Mouse (Mus musculus): ENCODE results near the gene Unc13a. TPM values are rescaled to one million over a fixed set of nuclear protein-coding genes. Genes with fewer than 3 reads are reported as not detected.
A peak's percentile ranks its signal among the peaks of the same experiment; 100 is the strongest.

Unc13a gene
- total RNA-seq, 1 experiment = 3.0 TPM

DNA sequence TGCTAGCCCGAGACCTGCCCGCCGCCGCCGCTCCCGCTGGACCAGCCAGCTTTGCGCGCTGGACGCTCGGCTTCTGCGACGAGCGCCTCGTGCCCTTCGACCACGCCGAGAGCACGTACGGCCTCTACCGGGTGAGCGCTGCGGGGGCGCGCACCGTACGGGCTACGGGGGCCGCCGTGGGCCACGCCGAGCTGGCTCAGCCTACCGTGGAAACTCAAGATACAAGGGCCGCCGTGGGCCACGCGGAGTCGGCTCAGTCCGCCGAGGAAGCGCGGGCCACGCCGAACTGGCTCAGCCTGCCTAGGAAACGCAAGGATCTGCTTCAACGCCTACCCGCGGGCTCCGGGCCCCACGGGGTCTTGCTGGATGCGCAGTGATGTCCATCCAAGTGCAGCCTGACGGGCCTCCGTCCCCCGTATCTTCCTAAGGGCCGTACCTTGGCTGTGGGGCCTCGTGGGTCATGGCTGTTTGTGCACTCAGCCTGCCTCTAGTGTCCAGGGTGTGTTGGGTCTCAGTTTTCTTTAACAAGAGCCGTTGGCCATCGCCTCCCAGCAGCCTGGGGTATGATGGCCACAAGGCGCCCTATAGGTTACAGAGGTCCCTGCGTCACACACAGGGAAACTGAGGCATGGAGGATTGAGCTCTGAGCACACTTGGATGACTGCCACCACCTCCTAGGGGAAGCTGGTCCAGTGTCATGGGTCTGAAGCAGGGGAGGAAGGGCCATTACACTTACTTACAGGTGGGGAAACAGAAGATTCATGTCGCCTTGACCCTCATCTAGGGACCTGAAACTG is 79.0 kb downstream of the Unc13a start:
- TF ChIP-seq ZC3H11A (IDR thresholded peaks at IDR 0.05; ENCODE audit: borderline replicate concordance, low read depth, low read length) (no peak), ZNF384 (IDR thresholded peaks at IDR 0.05; ENCODE audit: low read depth, low read length) (no peak), CHD2 (IDR thresholded peaks at IDR 0.05; ENCODE audit: low read depth, low read length) (no peak), MAFK (IDR thresholded peaks at IDR 0.05; ENCODE audit: insufficient read depth, low read depth, low read length) (no peak), HCFC1 (IDR thresholded peaks at IDR 0.05; ENCODE audit: borderline replicate concordance, insufficient read depth, low read length) (no peak)
- H3K36me3 ChIP-seq (ENCODE audit: control insufficient read depth, insufficient read depth, low read length, poor library complexity, severe bottlenecking) = peaks cover 4% of the 10 kb centered on the region; the same call in 1 of the 2 replicates
- peak overlapping the region; percentile 90 for H3K9ac ChIP-seq (ENCODE audit: insufficient read depth, low read depth, low read length, poor library complexity, severe bottlenecking)
- in situ Hi-C loops (cut with MboI; ENCODE audit: low sequenced_read_pairs in 2 of 2, unreplicated experiment in 2 of 2) = no loop called here
- H3K4me3 ChIP-seq (ENCODE audit: insufficient read depth in 1 of 2, low read depth in 1 of 2, low read length in 2 of 2, poor library complexity in 1 of 2, severe bottlenecking in 1 of 2) = peak overlapping the region; percentile 82 to 86
- H3K9me3 ChIP-seq (ENCODE audit: control insufficient read depth, insufficient read depth, low read depth, low read length) = no peaks in the 10 kb centered on the region
- H3K4me1 ChIP-seq (ENCODE audit: control insufficient read depth in 2 of 2, insufficient read depth in 2 of 2, low read length in 2 of 2, poor library complexity in 1 of 2) = peaks cover 0 to 10% of the 10 kb centered on the region in 2 experiments; a peak in 1 of 4 replicates
- H3K27ac ChIP-seq (ENCODE audit: insufficient read depth, low read depth, low read length, poor library complexity, severe bottlenecking) = peak overlapping the region; percentile 68
- DNase-seq (ENCODE audit: low read depth, low spot score) = no peak

DNA sequence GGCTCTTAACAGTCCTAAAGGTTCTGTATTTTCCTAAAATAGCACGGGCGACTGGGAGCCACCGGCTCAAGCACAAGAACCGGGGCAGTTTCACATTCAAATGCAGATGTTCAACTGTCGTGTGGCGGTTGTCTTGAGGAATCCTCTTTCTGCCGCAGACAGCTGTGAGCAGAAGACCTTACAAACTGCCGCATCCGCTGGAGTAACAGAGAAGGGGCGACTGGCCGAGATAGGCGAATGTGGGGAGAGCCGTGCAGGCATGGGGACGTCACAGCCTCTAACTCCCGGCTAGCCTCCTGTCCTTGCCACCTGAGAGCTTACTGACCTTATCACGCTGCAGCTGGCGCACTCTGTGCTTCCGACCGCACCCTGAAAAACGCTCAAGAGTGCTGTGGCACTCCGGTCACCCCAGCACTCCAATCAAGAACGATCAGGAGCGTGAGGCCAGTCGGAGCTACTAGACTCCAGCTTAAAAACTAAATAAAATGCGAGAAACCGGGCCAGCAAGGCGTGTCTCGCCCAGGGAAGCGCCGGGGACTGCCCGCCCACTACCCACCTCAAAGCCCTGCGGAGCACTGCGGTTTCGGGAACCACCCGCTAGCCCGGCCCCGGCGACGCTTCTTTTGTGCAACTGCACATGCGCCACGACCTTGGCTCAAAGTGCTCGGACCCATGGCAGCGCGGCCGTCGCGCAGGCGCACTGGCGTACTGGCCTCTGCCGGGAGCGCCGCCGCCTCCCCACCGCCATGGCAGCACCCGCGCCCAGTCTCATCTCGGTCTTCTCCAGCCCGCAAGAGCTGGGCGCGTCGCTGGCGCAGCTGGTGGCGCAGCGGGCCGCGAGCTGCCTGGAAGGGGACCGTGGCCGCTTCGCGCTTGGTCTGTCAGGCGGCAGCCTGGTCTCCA is 79.8 kb downstream of the Unc13a start, which contains the start of gene Pgls:
TSS of gene Pgls (plus strand) at position 706 of the 903 bp plus-strand sequence.
- peak; percentile 66 for TF ChIP-seq HCFC1 (IDR thresholded peaks at IDR 0.05; ENCODE audit: borderline replicate concordance, insufficient read depth, low read length)
- TF ChIP-seq MAFK (IDR thresholded peaks at IDR 0.05; ENCODE audit: insufficient read depth, low read depth, low read length) = no peak
- TF ChIP-seq CHD2 (IDR thresholded peaks at IDR 0.05; ENCODE audit: low read depth, low read length) = no peak
- no peak for TF ChIP-seq ZC3H11A (IDR thresholded peaks at IDR 0.05; ENCODE audit: borderline replicate concordance, low read depth, low read length)
- Histone ChIP-seq H3K36me3 (ENCODE audit: control insufficient read depth, insufficient read depth, low read length, poor library complexity, severe bottlenecking) (peaks cover 4% of the 10 kb centered on the region; the same call in 1 of the 2 replicates), H3K9me3 (ENCODE audit: control insufficient read depth, insufficient read depth, low read depth, low read length) (no peaks in the 10 kb centered on the region), H3K4me3 (ENCODE audit: insufficient read depth in 1 of 2, low read depth in 1 of 2, low read length in 2 of 2, poor library complexity in 1 of 2, severe bottlenecking in 1 of 2) (peak within 1 kb of the TSS; percentile 82 to 86), H3K9ac (ENCODE audit: insufficient read depth, low read depth, low read length, poor library complexity, severe bottlenecking) (peak within 1 kb of the TSS; percentile 90), H3K4me1 (ENCODE audit: control insufficient read depth in 2 of 2, insufficient read depth in 2 of 2, low read length in 2 of 2, poor library complexity in 1 of 2) (peaks cover 0 to 10% of the 10 kb centered on the region in 2 experiments; a peak in 1 of 4 replicates), H3K27ac (ENCODE audit: insufficient read depth, low read depth, low read length, poor library complexity, severe bottlenecking) (peak within 1 kb of the TSS; percentile 68)
- in situ Hi-C loops (cut with MboI; ENCODE audit: low sequenced_read_pairs in 2 of 2, unreplicated experiment in 2 of 2) = no loop called here
- DNase-seq (ENCODE audit: low read depth, low spot score) = peak; percentile 91

DNA sequence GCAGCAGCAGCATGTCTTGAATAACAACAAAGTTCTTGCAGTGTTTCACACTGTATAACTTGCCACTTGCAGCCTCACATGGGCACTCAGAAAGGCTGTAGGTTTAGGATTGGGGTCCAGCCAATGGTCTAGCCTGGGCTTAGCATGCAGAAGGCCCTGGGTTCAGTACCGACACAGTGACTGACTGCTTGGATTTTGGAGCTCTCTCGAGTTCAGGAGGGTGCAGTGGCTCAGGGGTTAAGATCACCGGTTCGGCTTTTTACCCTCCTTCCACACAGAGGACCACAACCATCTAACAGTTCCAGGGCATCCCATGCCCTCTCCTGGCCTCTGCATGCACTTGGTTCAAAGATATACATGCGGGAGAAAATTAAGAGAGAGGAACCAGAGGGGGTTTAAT is 80.5 kb downstream of the Unc13a start:
- Histone ChIP-seq H3K9ac (ENCODE audit: insufficient read depth, low read depth, low read length, poor library complexity, severe bottlenecking) (0 out of 2 replicates have a peak overlapping the region, but pooled peaks have one; percentile 79), H3K27ac (ENCODE audit: insufficient read depth, low read depth, low read length, poor library complexity, severe bottlenecking) (no peak overlapping the region), H3K36me3 (ENCODE audit: control insufficient read depth, insufficient read depth, low read length, poor library complexity, severe bottlenecking) (peaks cover 6% of the 10 kb centered on the region; the same call in 1 of the 2 replicates), H3K4me1 (ENCODE audit: control insufficient read depth in 2 of 2, insufficient read depth in 2 of 2, low read length in 2 of 2, poor library complexity in 1 of 2) (peaks cover 0 to 10% of the 10 kb centered on the region in 2 experiments; a peak in 1 of 4 replicates), H3K9me3 (ENCODE audit: control insufficient read depth, insufficient read depth, low read depth, low read length) (no peaks in the 10 kb centered on the region), H3K4me3 (ENCODE audit: insufficient read depth in 1 of 2, low read depth in 1 of 2, low read length in 2 of 2, poor library complexity in 1 of 2, severe bottlenecking in 1 of 2) (peak overlapping the region in 1 of 2 experiments; percentile 86; a peak in 2 of 4 replicates)
- in situ Hi-C loops (cut with MboI; ENCODE audit: low sequenced_read_pairs in 2 of 2, unreplicated experiment in 2 of 2) = no loop called here
- TF ChIP-seq ZC3H11A (IDR thresholded peaks at IDR 0.05; ENCODE audit: borderline replicate concordance, low read depth, low read length) (no peak), CHD2 (IDR thresholded peaks at IDR 0.05; ENCODE audit: low read depth, low read length) (no peak), MAFK (IDR thresholded peaks at IDR 0.05; ENCODE audit: insufficient read depth, low read depth, low read length) (no peak), HCFC1 (IDR thresholded peaks at IDR 0.05; ENCODE audit: borderline replicate concordance, insufficient read depth, low read length) (no peak), ZNF384 (IDR thresholded peaks at IDR 0.05; ENCODE audit: low read depth, low read length) (no peak)
- DNase-seq (ENCODE audit: low read depth, low spot score) = no peak

DNA sequence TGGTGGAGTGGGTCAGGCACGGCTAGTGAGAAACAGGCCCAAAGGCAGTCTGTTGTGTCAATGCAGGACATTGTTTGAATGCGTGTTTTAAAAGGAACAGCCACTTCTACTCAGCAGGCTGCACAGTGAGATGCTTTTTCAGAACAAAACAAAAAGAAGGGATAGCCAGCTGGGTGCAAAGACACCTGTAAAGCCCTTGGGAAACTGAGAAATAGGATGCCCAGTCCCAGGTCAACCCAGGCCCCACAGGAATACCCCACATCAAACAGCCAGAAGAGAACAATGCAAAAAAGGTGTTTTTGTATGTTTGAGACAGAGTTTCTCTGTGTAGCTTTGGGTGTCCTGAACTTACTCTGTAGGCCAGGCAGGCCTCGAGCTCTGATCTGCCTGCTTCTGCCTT is 82.8 kb downstream of the Unc13a start:
- H3K4me3 ChIP-seq (ENCODE audit: insufficient read depth in 1 of 2, low read depth in 1 of 2, low read length in 2 of 2, poor library complexity in 1 of 2, severe bottlenecking in 1 of 2) = no peak overlapping the region
- TF ChIP-seq HCFC1 (IDR thresholded peaks at IDR 0.05; ENCODE audit: borderline replicate concordance, insufficient read depth, low read length) (no peak), CHD2 (IDR thresholded peaks at IDR 0.05; ENCODE audit: low read depth, low read length) (no peak), ZNF384 (IDR thresholded peaks at IDR 0.05; ENCODE audit: low read depth, low read length) (no peak), MAFK (IDR thresholded peaks at IDR 0.05; ENCODE audit: insufficient read depth, low read depth, low read length) (no peak), ZC3H11A (IDR thresholded peaks at IDR 0.05; ENCODE audit: borderline replicate concordance, low read depth, low read length) (no peak)
- H3K9me3 ChIP-seq (ENCODE audit: control insufficient read depth, insufficient read depth, low read depth, low read length) = no peaks in the 10 kb centered on the region
- H3K36me3 ChIP-seq (ENCODE audit: control insufficient read depth, insufficient read depth, low read length, poor library complexity, severe bottlenecking) = peaks cover 17% of the 10 kb centered on the region; the same call in 1 of the 2 replicates
- H3K9ac ChIP-seq (ENCODE audit: insufficient read depth, low read depth, low read length, poor library complexity, severe bottlenecking) = no peak overlapping the region
- in situ Hi-C loops (cut with MboI; ENCODE audit: low sequenced_read_pairs in 2 of 2, unreplicated experiment in 2 of 2) = no loop called here
- DNase-seq (ENCODE audit: low read depth, low spot score) = no peak
- peaks cover 0 to 11% of the 10 kb centered on the region in 2 experiments; a peak in 1 of 4 replicates for H3K4me1 ChIP-seq (ENCODE audit: control insufficient read depth in 2 of 2, insufficient read depth in 2 of 2, low read length in 2 of 2, poor library complexity in 1 of 2)
- no peak overlapping the region for H3K27ac ChIP-seq (ENCODE audit: insufficient read depth, low read depth, low read length, poor library complexity, severe bottlenecking)
